Mouse (Mus musculus) gonadal fat pad, adult 2 months (tissue): ENCODE results near the gene Rab22a. TPM values are rescaled to one million over a fixed set of nuclear protein-coding genes. Genes with fewer than 3 reads are reported as not detected.
"Not testable (repeated sequence)": the region's sequence is repeated elsewhere in the genome, so short reads cannot be mapped to it uniquely, and the experiment has no call there.

ENCODE experiments used
- DNase-seq: peaks from one replicate; pipeline ENCODE4 v3.0.0-alpha.2; 2012; ENCODE audit warnings: low read depth
- polyA plus RNA-seq: library from polyadenylated mRNA; depleted of rRNA; stranded (reverse); fragments of >200 nt; gene quantifications from 2 replicates; pipeline ENCODE4 v1.2.3, GENCODE M21; 2012

The Rab22a gene
- polyA plus RNA-seq, 1 experiment = 11.1 TPM

DNA sequence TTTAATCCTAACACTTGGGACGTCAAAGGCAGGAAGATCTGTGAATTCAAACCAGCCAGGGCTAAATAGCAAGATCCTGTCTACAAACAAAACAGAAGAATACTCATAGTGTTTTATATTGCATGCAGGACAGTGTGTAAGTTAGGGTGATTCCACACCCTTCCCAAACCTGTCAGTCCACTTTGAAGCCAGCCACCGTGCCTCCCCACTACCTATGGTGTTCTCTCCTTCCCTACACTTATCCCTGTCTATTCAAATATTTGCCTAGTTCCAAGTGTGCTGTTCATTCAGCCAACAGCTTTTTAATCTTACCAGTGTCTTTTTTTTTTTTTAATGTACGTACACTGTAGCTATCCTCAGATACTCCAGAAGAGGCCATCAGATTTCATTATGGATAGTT lies 7.3 kb downstream of the Rab22a start:
- no peak for DNase-seq

DNA sequence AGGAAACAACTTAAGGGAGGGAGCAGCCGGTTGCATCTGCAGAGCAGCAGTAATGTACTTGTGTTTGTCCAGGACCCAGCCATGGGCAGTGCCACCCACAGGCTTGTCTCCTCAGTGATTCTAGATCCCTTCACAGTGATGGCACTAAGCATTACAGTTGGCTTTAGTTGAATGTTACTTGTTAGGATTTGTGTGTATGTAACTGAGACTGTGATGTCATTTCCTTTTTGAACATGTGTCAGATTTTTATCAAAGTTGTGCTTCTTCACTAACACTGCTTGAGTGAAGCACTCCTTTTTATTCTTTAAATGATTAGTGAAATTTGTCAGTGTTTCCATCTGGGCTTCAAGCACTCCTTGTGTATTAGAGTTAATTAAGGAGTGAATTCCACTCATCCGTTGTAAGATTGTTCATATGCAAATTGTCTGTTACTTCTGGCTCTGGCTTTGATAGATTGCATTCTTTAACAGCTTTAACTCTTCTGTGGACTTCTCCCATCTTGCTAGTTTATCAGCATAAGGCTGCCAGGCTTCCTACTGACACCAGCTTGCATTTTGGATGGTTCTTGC lies 12.9 kb downstream of the Rab22a start:
- DNase-seq = no peak

DNA sequence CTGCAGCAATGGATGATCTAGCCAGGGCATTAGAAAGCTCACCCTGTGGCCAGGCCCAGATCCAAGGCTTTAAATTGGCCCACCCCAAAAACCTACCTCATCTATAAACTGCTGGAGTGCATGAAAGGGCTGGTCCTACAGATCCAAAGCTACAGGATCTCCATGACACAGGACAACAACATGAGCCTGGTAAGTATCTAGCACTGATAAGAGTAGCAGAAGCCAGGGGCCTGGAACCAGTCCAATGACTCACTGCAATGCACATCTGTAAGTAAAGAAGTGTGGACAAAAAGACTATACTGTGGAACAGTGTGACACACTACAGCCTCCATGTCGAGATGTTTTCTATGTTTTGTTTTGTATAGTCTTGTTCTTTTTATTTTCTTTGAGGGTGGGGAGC lies 13.9 kb downstream of the Rab22a start:
- DNase-seq = no peak

DNA sequence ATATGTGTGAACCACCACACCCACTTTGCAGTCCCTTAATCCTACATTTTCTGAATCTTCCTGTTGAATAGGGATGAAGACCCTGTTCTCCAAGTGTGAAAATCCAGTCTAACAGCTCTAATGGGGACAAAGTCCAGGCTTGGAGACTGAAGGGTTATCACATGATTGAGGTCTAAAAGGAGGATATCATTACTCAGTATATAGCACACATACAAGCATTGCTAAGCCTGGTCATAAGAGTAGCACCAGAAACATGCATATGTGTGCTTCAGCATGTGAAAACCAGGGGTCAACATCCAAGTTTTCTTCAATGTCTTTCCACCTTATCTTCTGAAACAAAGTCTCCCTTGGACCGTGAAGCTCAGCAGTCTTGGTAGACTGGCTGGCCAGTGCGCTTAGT lies 19.0 kb downstream of the Rab22a start:
- DNase-seq = no peak

DNA sequence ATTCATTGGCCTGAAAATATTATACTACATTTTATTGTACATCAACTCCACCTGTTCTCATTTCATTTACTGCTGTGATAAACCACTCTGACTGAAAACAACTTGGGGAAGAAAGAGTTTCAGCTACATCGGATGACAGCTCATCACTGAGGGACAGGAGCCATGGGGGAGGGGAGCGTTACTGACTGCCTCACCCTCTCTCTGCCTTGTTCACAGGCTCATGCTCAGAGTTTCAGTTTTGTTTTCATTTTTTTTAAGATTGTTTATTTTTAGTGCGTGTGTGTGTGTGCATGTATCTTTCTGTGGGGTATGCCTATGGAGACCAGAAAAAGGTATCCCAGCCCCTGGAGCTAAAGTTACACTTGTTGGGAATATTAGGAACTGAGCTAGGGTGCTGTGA lies 19.7 kb downstream of the Rab22a start:
- no peak for DNase-seq

DNA sequence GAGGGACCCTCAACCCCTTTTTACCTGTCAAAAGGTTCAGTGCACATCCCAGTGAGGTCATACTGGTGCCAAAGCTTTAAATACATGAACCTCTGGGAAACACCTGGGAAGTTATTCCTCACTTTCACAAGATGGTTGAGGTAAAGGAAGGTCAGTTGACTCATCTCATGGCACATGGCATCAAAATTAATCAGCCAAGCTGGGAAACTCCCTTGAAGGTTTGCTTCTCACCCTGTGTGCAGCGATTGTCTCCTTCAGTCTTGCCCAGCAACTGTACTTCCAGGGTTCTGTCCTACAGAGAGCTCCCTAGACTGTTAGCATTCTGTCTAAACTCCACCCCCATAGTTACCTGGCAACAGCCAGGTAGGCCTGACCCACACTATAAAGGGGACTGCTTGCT lies 20.6 kb downstream of the Rab22a start:
- DNase-seq = no peak

DNA sequence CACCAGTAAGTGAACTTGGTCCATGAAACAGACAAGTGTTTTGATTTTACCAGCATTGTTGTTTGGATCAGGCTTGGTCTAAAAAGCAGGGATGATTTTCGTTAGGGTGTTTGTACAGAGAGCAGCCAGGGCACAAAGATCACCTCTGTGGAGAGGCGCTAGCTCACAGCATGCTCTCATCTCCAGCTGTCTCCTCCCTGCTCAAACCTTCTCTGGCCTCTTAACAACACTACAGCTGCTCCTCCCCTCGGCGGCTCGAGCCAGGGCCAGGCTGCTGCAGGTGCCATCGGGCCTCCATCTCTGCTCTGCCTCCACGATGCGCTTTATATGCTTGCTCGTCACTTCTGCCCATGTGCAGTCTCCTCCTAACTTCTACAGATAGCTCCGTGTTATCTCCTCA lies 23.2 kb downstream of the Rab22a start:
- DNase-seq = no peak

DNA sequence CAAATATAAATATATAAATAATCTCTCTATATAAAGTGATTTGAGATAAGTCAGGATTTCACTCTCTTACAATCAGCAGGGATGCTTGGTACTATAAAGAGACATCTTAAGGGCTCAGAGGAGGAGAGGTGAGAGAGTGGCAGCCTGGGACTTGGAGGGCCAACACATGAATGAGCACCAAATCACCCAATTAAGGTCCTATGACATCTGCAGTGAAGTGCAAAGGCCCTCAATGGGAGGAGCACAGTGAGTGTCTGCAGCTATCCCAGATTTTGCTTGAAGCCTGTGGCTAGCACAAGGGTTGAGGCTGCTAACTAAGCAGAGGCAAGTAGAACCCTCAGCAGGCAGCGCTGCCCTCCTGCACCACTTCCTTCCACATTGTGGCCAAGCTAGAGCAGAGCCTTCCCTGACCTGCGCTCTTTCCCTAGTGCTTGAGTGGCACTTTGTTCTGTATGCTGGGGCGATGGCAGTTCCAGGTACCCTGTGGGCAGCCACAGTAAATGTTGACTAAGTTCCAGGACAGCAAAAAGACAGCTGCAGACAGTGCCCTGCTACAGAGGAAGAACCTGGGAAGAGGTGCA lies 26.3 kb downstream of the Rab22a start:
- no peak for DNase-seq

DNA sequence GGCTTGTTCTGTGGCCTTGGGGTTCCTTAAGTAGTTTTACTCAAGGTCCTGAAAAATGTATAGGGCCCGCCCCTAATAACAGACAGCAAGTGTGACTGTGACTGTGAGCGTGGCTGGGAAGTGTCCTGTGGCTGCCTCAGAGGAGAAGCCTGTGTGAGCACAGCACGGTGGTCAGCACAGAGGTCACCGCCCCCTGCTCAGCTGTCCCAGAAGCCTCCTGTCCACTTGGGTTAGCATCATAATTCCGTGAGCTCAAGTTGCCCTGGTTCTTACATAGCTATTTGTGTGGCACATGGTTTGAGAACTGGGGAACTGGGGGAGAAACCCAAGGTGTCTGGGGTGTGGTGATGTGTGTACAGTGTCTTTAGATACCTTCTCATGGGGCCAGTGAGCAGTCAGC lies 27.8 kb downstream of the Rab22a start:
- no peak for DNase-seq

DNA sequence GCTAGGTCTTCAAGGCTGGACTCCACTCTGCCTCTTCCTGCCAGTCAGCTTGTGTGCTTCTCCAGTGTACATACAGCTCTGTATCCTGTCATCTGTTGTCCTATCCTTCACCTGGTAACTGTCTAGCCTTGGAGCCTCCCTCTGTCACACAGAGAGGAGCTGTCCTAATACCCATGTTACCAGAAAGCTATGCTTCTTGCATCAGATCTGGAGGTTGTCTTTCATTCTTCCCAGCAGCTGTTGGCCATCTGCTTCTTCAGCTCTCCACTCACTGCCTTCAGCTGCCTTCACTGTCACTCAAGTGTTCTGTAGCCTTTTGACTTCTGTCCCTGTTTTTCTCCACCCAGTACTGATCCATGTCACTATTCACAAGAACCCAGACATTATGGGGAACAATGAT lies 30.3 kb downstream of the Rab22a start:
- DNase-seq = no peak

DNA sequence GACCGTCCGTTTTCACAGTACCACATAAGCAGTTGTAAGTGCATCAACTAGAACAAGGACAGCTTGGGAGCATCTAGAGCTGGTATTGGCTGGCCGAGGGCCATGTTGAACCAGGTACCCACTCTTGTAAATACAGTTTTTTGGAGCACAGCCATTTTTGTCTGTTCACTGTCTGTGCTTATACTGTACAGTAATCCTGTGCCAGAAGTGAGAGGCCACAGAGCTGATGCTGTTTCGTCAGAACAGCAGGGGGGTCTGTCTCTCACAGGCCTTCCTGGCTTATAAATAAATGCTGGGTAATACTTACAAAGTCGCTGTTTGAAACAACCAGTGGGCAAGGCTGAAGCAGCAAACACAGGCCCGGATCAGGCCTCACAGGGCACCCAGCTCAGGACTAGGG lies 32.2 kb downstream of the Rab22a start:
- no peak for DNase-seq

DNA sequence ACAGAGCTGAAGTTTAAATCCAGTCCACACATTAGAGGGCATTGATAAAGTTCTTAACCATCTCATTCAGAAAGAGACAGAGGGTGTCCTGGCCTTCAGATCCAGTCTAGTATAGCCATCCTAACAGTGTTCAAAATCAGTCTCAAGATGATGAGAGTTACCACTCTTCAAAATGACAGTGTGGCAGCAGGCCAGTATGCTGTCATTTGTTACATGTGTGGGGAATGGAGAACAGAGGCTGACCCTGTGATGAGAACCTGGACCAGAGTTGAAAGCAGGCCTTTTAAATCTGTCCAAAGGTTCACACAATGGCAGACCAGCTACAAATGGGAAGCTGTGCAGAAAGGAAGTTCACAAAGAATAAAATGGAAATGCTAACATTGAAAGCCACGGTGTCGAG lies 33.1 kb downstream of the Rab22a start:
- no peak for DNase-seq

DNA sequence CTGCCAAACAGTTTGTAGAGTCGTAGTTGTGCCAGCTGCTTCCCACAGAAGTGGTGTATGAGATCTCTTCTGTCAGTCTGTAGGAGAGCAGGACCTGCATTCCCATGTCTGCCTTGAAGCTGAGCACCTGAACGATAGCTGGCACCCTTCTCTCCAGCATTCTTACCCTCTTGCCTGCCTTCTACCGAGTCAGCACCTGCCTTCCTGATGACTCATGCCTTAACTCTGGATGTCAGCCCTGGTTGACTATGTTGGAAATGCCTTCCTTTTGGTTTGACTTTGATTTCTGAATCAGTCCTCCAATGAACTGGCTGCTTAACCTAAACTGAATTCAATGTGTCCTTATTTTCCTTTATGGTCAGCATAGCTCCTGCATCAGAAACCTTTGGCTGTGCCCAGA lies 39.3 kb downstream of the Rab22a start:
- DNase-seq = no peak

DNA sequence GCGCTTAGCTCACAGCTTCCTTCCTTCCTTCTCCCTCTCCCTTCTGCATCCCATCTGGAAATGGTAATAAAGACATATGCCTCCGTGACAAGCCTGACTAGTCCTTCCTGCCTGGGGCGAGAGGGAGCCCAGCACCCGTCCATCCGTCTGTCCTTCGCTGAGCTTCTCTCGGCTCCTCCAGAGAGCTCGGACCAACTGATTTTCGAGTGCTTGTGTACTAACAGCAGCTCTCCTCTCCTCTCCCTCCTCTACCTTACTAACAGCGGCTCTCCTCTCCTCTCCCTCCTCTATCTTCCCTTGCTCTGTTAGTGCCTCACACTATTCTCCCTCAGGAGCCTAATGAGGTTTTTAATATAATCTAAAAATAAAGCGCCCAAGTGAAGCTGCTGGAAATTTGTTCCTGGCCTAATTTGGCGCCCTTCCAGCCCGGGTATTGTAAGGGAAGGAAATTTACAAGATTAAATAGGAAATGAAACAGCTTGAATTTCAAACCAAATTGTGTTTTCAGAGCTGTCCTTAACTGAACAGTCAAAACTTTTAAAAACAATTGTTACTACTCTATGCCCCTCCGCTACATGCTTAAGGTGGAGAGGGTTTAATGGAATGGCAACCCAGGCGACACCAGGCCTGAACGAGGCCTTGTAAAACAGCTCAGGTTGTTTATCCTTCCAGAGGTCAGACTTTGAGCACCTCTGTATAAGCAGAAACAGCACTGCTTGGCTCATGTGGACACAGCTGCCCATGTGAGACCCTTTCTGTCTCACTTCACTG lies 42.7 kb downstream of the Rab22a start:
- DNase-seq = no peak

DNA sequence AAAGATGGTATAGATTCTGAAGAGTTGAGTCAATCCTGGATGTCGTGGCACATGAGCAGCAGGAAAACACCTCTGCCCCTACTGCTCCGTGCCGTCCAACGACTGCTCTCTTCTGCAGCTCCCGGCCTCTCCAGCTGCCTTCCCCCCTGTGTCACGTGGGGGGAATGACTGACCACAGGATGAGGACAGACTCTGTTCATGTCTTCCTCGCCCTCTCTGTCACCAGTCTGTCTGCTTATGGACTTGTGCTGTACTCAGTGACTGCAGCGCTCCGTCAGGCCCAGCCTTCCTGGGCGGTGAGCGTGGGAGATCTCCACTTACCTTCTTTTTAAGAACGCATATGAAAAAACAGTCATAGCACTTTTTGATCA lies 43.3 kb downstream of the Rab22a start:
- no peak for DNase-seq

DNA sequence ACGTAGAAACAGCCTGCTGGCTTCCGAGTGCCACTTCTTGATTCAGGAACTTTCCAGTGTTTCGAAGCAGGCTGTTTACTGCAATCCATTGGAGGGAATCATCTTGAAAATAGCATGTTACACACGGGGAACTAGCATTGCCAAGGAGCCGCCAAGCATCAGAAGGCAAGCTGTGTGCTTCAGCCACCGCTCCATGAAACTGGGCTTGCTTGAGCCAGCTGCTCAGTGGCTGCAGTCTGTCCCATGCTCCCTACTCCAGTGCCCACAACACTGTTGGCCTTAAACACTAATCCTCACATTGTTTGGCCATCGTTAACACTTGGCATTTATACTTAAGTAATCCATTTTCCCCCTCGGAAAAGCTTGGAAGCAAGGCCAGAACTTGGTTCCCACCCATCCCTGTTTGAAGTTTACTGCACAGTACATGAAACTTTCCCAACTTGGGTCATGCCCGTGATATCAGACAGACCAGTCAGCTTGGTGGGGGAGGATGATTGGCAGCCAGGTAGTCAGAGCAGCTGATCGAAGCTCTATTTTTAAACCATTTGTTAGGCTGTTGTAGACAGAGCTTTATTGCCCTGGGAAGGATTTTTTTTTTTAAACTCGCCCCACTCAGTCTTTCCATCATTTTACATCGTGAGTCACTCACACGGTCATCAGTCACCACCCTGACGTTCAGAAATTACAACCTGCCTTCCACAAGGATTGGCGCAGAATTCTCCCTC lies 46.4 kb downstream of the Rab22a start:
- no peak for DNase-seq

DNA sequence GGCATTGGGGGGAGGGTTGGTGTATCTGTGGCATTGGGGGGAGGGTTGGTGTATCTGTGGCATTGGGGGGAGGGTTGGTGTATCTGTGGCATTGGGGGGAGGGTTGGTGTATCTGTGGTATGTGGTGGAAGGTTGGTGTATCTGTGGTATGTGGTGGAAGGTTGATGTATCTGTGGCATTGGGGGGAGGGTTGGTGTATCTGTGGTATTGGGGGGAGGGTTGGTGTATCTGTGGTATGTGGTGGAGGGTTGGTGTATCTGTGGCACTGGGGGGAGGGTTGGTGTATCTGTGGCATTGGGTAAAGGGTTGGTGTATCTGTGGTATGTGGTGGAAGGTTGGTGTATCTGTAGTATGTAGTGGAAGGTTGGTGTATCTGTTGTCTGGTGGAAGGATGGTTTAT lies 48.1 kb downstream of the Rab22a start:
- not testable (repeated sequence) for DNase-seq

DNA sequence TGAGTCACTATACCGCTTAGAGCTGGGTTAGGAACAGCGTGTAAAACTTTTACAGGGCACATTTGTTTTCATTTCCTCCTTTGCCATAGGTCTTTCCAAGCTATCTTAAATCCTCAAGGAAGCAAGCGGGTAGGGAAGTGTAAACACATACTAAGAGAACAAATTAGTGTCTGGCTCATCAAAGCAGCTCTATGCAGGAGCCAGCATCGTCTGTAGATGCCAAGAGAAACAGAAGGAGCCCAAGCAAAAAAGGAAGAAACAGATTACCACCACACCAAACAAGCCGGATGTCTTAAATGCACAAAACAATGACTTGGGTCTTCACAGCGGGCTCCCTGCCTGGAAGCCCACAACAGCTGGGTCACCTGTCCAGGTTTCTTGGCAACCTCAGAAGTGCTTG lies 50.6 kb downstream of the Rab22a start:
- no peak for DNase-seq

DNA sequence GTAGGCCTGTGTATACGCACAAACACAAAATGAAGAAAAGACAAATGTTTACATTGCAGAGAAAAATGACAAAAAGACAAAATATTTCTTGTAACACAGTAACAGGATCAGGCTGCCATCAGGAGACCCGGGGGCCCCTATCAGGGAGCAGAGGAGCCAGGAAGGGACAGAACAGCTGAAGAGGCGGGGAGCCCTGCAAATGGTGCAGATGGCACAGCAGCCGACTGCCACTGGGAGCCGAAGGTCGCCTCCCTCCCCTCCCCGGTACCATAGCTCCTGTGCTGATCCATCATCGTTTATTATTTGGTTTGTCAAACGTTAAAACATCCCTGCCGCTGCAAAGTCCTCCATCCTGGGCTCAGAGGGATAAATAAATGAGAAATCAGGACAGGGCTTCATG lies 53.1 kb downstream of the Rab22a start:
- no peak for DNase-seq

DNA sequence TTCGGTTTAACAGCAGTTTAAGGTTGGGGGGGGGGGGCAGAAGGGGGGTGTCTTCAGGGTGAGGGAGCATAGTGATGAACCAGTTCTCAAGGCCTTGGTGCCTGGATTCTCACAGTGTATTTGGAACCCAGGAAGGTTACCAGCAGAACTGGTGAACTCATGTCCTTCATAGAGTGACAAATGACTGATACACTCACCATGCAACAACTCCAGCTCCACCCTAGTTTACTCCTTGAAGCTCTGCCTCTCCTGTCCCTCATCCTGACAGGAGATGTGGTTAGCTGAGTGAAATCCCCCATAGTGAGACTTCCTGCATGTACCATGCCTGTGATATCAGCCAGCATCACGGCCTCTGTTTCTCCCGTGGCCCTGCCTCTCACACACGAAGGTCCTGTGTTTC lies 53.7 kb downstream of the Rab22a start:
- no peak for DNase-seq

DNA sequence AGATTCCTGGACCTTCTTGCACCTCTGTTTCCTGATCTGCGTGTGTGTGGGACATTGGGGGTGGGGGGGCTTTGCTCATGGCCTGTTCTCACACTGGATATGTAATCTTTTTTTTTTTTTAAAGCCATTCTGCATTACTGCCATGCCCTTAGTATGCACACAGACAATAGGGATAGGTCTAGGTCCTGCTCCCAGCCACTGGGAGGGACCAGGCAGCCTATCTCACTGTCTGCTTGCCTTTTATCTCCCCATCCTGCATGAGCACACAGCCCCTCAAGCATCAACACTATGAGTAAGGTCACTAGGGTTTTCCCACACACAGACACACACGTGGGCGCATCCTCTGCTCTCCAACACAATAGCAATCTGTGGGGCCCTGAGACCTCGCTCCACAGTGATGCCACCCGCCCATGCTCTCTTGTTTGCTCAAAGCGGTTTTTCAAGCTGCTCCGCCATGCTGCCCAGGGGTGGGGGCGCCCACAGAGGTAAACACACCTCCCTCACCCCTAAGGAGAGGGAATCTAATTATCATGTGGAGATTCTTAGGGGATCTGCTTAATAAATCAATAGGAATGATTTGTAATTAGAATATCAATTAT lies 55.2 kb downstream of the Rab22a start:
- DNase-seq = no peak

DNA sequence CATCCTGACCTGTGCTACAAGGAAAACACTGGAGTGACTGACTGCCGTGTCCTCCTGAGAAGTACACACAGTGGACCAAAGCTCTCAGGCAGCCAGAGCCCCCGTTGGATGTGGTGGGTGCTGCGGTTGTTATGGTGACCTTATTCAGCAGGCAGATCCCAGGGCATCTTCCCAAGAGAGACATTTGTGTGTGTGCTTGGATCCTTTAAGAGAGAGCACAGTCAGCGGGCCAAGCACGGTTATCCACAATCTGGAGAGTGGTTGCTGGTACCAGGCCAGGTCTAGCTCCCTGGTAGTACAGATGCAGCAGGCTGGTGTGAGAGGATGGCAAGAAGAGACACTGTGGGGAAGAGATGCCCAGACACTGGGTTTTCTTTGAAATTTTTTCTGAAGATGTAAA lies 57.4 kb downstream of the Rab22a start:
- no peak for DNase-seq

DNA sequence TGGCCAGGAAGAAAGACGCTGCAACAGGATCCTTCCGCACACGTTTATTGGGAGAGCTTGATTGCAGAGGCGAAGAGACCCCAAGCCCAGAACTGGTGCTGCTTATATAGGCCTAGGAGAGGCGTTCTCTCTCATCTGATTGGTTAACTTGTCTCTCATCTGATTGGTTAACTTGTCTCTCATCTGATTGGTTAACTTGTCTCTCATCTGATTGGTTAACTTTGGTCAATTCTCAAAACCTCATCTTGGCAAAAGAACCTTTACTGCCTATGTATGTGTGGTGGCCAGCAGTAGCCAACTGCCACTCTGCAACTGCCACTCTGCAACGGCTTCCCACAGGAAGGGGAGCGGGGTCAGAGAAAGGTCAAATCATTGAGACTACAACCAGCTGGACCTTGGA lies 59.6 kb downstream of the Rab22a start, which contains the start of gene 1700010B08Rik:
Gene 1700010B08Rik (plus strand): TSS at position 301 of the 400 bp plus-strand sequence.
- DNase-seq = not testable (repeated sequence)
